Mouse (Mus musculus): Measurements from ENCODE around the gene Gng4. TPM values are rescaled to one million over a fixed set of nuclear protein-coding genes. Genes with fewer than 3 reads are reported as not detected.
A peak's percentile ranks its signal among the peaks of the same experiment; 100 is the strongest.

Gene Gng4
- polyA plus RNA-seq, 1 experiment from 2014 or later: 75.6 TPM

- no peaks in the 10 kb centered on the region; the same call in 1 of the 2 replicates for H3K4me1 ChIP-seq (replicated peaks; ENCODE audit: control insufficient read depth, insufficient read depth, low read length)
- H3K9ac ChIP-seq: no peak overlapping the region
- no peaks in the 10 kb centered on the region for H3K36me3 ChIP-seq (replicated peaks; ENCODE audit: control insufficient read depth, insufficient read depth)
- WGBS: 61% methylated on average over 2 of the region's 2 CpGs
- H3K27ac ChIP-seq: no peak overlapping the region
- no peak overlapping the region for H3K4me2 ChIP-seq (replicated peaks)
- H3K27me3 ChIP-seq (ENCODE audit: control insufficient read depth, insufficient read depth, low read length): no peaks in the 10 kb centered on the region
- H3K4me3 ChIP-seq (replicated peaks; ENCODE audit: low read length): no peak overlapping the region
- no peak for ATAC-seq (ENCODE audit: low FRiP score)
- H3K9me3 ChIP-seq (ENCODE audit: control insufficient read depth, low read length): peaks cover 20% of the 10 kb centered on the region
- no peak for DNase-seq (ENCODE audit: low spot score)
Measured at GRCm38 (mm10) chr13:13835180-13835579, 51.3 kb downstream of the Gng4 start.

GRCm38 (mm10) chr13:13845021-13845420 lies 61.2 kb downstream of the Gng4 start:
- DNase-seq (ENCODE audit: low spot score): no peak
- H3K4me1 ChIP-seq (replicated peaks; ENCODE audit: control insufficient read depth, insufficient read depth, low read length): no peaks in the 10 kb centered on the region
- H3K9me3 ChIP-seq (ENCODE audit: control insufficient read depth, low read length): no peaks in the 10 kb centered on the region
- no peak overlapping the region for H3K27ac ChIP-seq
- H3K27me3 ChIP-seq (ENCODE audit: control insufficient read depth, insufficient read depth, low read length): no peaks in the 10 kb centered on the region
- ATAC-seq (ENCODE audit: low FRiP score): no peak
- 69% methylated on average over 4 of the region's 4 CpGs for WGBS
- H3K4me3 ChIP-seq (replicated peaks; ENCODE audit: low read length): no peak overlapping the region
- no peaks in the 10 kb centered on the region for H3K36me3 ChIP-seq (replicated peaks; ENCODE audit: control insufficient read depth, insufficient read depth)
- no peak overlapping the region for H3K4me2 ChIP-seq (replicated peaks)
- no peak overlapping the region for H3K9ac ChIP-seq

GRCm38 (mm10) chr13:13847075-13847599 lies 63.3 kb downstream of the Gng4 start:
- Histone ChIP-seq H3K9ac (no peak overlapping the region), H3K27ac (no peak overlapping the region), H3K36me3 (replicated peaks; ENCODE audit: control insufficient read depth, insufficient read depth) (no peaks in the 10 kb centered on the region), H3K9me3 (ENCODE audit: control insufficient read depth, low read length) (no peaks in the 10 kb centered on the region), H3K4me3 (replicated peaks; ENCODE audit: low read length) (no peak overlapping the region), H3K4me2 (replicated peaks) (no peak overlapping the region), H3K27me3 (ENCODE audit: control insufficient read depth, insufficient read depth, low read length) (no peaks in the 10 kb centered on the region), H3K4me1 (replicated peaks; ENCODE audit: control insufficient read depth, insufficient read depth, low read length) (no peaks in the 10 kb centered on the region)
- DNase-seq (ENCODE audit: low spot score) (no peak), ATAC-seq (ENCODE audit: low FRiP score) (no peak)
- 82% methylated on average over 3 of the region's 3 CpGs for WGBS

- ATAC-seq (ENCODE audit: low FRiP score) (no peak), DNase-seq (ENCODE audit: low spot score) (no peak)
- Histone ChIP-seq H3K27me3 (ENCODE audit: control insufficient read depth, insufficient read depth, low read length) (no peaks in the 10 kb centered on the region), H3K27ac (no peak overlapping the region), H3K4me2 (replicated peaks) (no peak overlapping the region), H3K4me3 (replicated peaks; ENCODE audit: low read length) (no peak overlapping the region), H3K9me3 (ENCODE audit: control insufficient read depth, low read length) (no peaks in the 10 kb centered on the region), H3K4me1 (replicated peaks; ENCODE audit: control insufficient read depth, insufficient read depth, low read length) (no peaks in the 10 kb centered on the region), H3K36me3 (replicated peaks; ENCODE audit: control insufficient read depth, insufficient read depth) (no peaks in the 10 kb centered on the region), H3K9ac (no peak overlapping the region)
- WGBS: 67% methylated on average over 4 of the region's 4 CpGs
Measured at GRCm38 (mm10) chr13:13857190-13857589, 73.3 kb downstream of the Gng4 start.

GRCm38 (mm10) chr13:13862346-13862745 lies 78.5 kb downstream of the Gng4 start:
- no peak overlapping the region for H3K4me2 ChIP-seq (replicated peaks)
- WGBS: 37% methylated on average over 11 of the region's 11 CpGs
- H3K9me3 ChIP-seq (ENCODE audit: control insufficient read depth, low read length): no peaks in the 10 kb centered on the region
- H3K27me3 ChIP-seq (ENCODE audit: control insufficient read depth, insufficient read depth, low read length): no peaks in the 10 kb centered on the region
- H3K9ac ChIP-seq: no peak overlapping the region
- DNase-seq (ENCODE audit: low spot score) (no peak), ATAC-seq (ENCODE audit: low FRiP score) (peak; percentile 8; the same call in 1 of the 2 replicates)
- no peak overlapping the region for H3K4me3 ChIP-seq (replicated peaks; ENCODE audit: low read length)
- no peak overlapping the region for H3K27ac ChIP-seq
- no peaks in the 10 kb centered on the region for H3K36me3 ChIP-seq (replicated peaks; ENCODE audit: control insufficient read depth, insufficient read depth)
- H3K4me1 ChIP-seq (replicated peaks; ENCODE audit: control insufficient read depth, insufficient read depth, low read length): no peaks in the 10 kb centered on the region

- no peak for ATAC-seq (ENCODE audit: low FRiP score)
- WGBS: 53% methylated on average over 6 of the region's 6 CpGs
Measured at GRCm38 (mm10) chr13:13862941-13863340, 79.1 kb downstream of the Gng4 start.

GRCm38 (mm10) chr13:13866339-13866738 lies 82.5 kb downstream of the Gng4 start:
- Histone ChIP-seq H3K4me1 (replicated peaks; ENCODE audit: control insufficient read depth, insufficient read depth, low read length) (no peaks in the 10 kb centered on the region), H3K4me3 (replicated peaks; ENCODE audit: low read length) (no peak overlapping the region), H3K36me3 (replicated peaks; ENCODE audit: control insufficient read depth, insufficient read depth) (no peaks in the 10 kb centered on the region), H3K9me3 (ENCODE audit: control insufficient read depth, low read length) (no peaks in the 10 kb centered on the region), H3K27me3 (ENCODE audit: control insufficient read depth, insufficient read depth, low read length) (no peaks in the 10 kb centered on the region), H3K9ac (no peak overlapping the region), H3K27ac (no peak overlapping the region), H3K4me2 (replicated peaks) (no peak overlapping the region)
- DNase-seq (ENCODE audit: low spot score): no peak
- ATAC-seq (ENCODE audit: low FRiP score): no peak
- 69% methylated on average over 2 of the region's 2 CpGs for WGBS

More at GRCm38 (mm10) chr13:13862941-13863340, 79.1 kb downstream of the Gng4 start:
- Histone ChIP-seq H3K4me2 (replicated peaks) (no peak overlapping the region), H3K36me3 (replicated peaks; ENCODE audit: control insufficient read depth, insufficient read depth) (no peaks in the 10 kb centered on the region), H3K9ac (no peak overlapping the region), H3K4me3 (replicated peaks; ENCODE audit: low read length) (no peak overlapping the region), H3K4me1 (replicated peaks; ENCODE audit: control insufficient read depth, insufficient read depth, low read length) (no peaks in the 10 kb centered on the region), H3K9me3 (ENCODE audit: control insufficient read depth, low read length) (no peaks in the 10 kb centered on the region), H3K27ac (no peak overlapping the region), H3K27me3 (ENCODE audit: control insufficient read depth, insufficient read depth, low read length) (no peaks in the 10 kb centered on the region)
- DNase-seq (ENCODE audit: low spot score): peak; percentile 9

- Histone ChIP-seq H3K27ac (no peak overlapping the region), H3K4me2 (replicated peaks) (no peak overlapping the region)
Measured at GRCm38 (mm10) chr13:13867078-13867759, 83.4 kb downstream of the Gng4 start.

GRCm38 (mm10) chr13:13867922-13868321 lies 84.1 kb downstream of the Gng4 start:
- no peaks in the 10 kb centered on the region for H3K9me3 ChIP-seq (ENCODE audit: control insufficient read depth, low read length)
- H3K36me3 ChIP-seq (replicated peaks; ENCODE audit: control insufficient read depth, insufficient read depth): no peaks in the 10 kb centered on the region
- H3K4me2 ChIP-seq (replicated peaks): no peak overlapping the region
- H3K4me1 ChIP-seq (replicated peaks; ENCODE audit: control insufficient read depth, insufficient read depth, low read length): no peaks in the 10 kb centered on the region
- no peak overlapping the region for H3K27ac ChIP-seq
- no peaks in the 10 kb centered on the region for H3K27me3 ChIP-seq (ENCODE audit: control insufficient read depth, insufficient read depth, low read length)
- no peak overlapping the region for H3K4me3 ChIP-seq (replicated peaks; ENCODE audit: low read length)
- WGBS: 17% methylated on average over 3 of the region's 3 CpGs
- ATAC-seq (ENCODE audit: low FRiP score) (peak; percentile 91), DNase-seq (ENCODE audit: low spot score) (peak; percentile 72)
- H3K9ac ChIP-seq: no peak overlapping the region

More at GRCm38 (mm10) chr13:13867078-13867759, 83.4 kb downstream of the Gng4 start:
- no peaks in the 10 kb centered on the region for H3K9me3 ChIP-seq (ENCODE audit: control insufficient read depth, low read length)
- no peak overlapping the region for H3K4me3 ChIP-seq (replicated peaks; ENCODE audit: low read length)
- no peak overlapping the region for H3K9ac ChIP-seq
- no peaks in the 10 kb centered on the region for H3K27me3 ChIP-seq (ENCODE audit: control insufficient read depth, insufficient read depth, low read length)
- DNase-seq (ENCODE audit: low spot score) (no peak), ATAC-seq (ENCODE audit: low FRiP score) (peak; percentile 40; the same call in 1 of the 2 replicates)
- H3K4me1 ChIP-seq (replicated peaks; ENCODE audit: control insufficient read depth, insufficient read depth, low read length): no peaks in the 10 kb centered on the region
- WGBS: 84% methylated on average over 2 of the region's 2 CpGs
- no peaks in the 10 kb centered on the region for H3K36me3 ChIP-seq (replicated peaks; ENCODE audit: control insufficient read depth, insufficient read depth)
